Comparison of ENCODE assay signal across 31 mouse cellular contexts in the genomic region with DNA sequence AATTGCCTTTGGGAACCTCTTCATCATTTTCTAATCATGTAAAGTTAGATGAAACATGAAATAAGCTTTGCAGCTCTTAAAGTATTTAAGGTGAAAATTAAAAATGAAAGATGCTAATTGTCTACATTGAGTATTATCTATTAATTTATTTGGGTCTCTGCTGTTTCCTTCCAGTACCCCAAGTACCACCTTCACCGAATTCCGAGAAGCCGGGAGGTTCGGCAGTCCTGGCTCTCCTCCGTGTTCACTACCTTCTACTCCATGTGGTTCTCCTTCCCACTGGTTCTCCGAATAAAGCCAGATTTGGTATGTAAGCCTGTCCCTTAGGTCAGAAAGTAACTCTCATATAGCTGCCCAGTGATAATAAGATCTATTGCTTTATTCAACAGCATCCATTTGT. TPM values are rescaled to one million over a fixed set of nuclear protein-coding genes. Genes with fewer than 3 reads are reported as not detected.
"Had no signal": no experiment of that assay in that cellular context is flagged by ENCODE, and none has a peak within 500 bp of the region (broad histone marks: within the 10 kb centered on the region; RNA-seq: fewer than 3 reads in every experiment).

No protein-coding gene starts in this region.

- H3K9ac ChIP-seq: limb, embryonic 12.5 days; limb, embryonic 13.5 days; liver, embryonic 12.5 days; liver, embryonic 13.5 days; liver, embryonic 14.5 days; liver, embryonic 15.5 days; liver, postnatal 0 days; lung, embryonic 14.5 days; lung, embryonic 15.5 days; midbrain, embryonic 12.5 days; midbrain, embryonic 13.5 days; midbrain, embryonic 15.5 days; neural tube, embryonic 12.5 days; neural tube, embryonic 13.5 days had no signal

- H3K27ac ChIP-seq: limb, embryonic 12.5 days; limb, embryonic 13.5 days; liver, embryonic 12.5 days; liver, embryonic 13.5 days; liver, embryonic 14.5 days; liver, embryonic 15.5 days; lung, embryonic 15.5 days; macrophage; midbrain, embryonic 10.5 days; midbrain, embryonic 12.5 days; midbrain, embryonic 13.5 days; midbrain, embryonic 15.5 days; neural tube, embryonic 12.5 days; neural tube, embryonic 13.5 days had no signal

- H3K9me3 ChIP-seq: limb, embryonic 12.5 days; liver, embryonic 12.5 days; liver, embryonic 13.5 days; liver, embryonic 15.5 days; lung, embryonic 15.5 days; midbrain, embryonic 10.5 days; midbrain, embryonic 12.5 days; midbrain, embryonic 13.5 days; midbrain, embryonic 15.5 days; neural tube, embryonic 12.5 days; neural tube, embryonic 13.5 days had no signal

- H3K4me2 ChIP-seq: limb, embryonic 12.5 days; limb, embryonic 13.5 days; liver, embryonic 11.5 days; liver, embryonic 12.5 days; liver, embryonic 13.5 days; liver, embryonic 15.5 days; lung, embryonic 14.5 days; lung, embryonic 15.5 days; midbrain, embryonic 11.5 days; midbrain, embryonic 12.5 days; midbrain, embryonic 13.5 days; midbrain, embryonic 15.5 days; neural tube, embryonic 12.5 days; neural tube, embryonic 13.5 days had no signal

- H3K4me1 ChIP-seq: limb, embryonic 12.5 days; limb, embryonic 13.5 days; liver, embryonic 12.5 days; liver, embryonic 13.5 days; liver, embryonic 15.5 days; lung, embryonic 15.5 days; midbrain, embryonic 10.5 days; midbrain, embryonic 12.5 days; midbrain, embryonic 13.5 days; midbrain, embryonic 15.5 days; neural tube, embryonic 12.5 days; neural tube, embryonic 13.5 days had no signal

- H3K27me3 ChIP-seq: limb, embryonic 12.5 days; limb, embryonic 13.5 days; liver, embryonic 12.5 days; liver, embryonic 13.5 days; liver, embryonic 15.5 days; lung, embryonic 15.5 days; megakaryocyte, embryonic 14.5 days; midbrain, embryonic 12.5 days; midbrain, embryonic 13.5 days; midbrain, embryonic 15.5 days; neural tube, embryonic 12.5 days; neural tube, embryonic 13.5 days had no signal

- H3K36me3 ChIP-seq: midbrain, embryonic 12.5 days; midbrain, embryonic 15.5 days had no signal

- ATAC-seq: liver, embryonic 12.5 days; liver, postnatal 0 days; lung, postnatal 0 days; midbrain, embryonic 13.5 days; midbrain, embryonic 15.5 days; midbrain, embryonic 16.5 days had no signal

- DNase-seq: left cerebral cortex, postnatal 4 days; liver; liver, embryonic 13.5 days; liver, postnatal 0 days; lung, adult 18-20 months; lung, adult 2 months; lung, embryonic 14.5 days; lung, postnatal 10 days; lung, postnatal 14 days; lung, postnatal 36 days; lung, postnatal 4 days; midbrain, embryonic 14.5 days had no signal

- H3K4me3 ChIP-seq: limb, embryonic 12.5 days; limb, embryonic 13.5 days; liver, embryonic 12.5 days; liver, embryonic 13.5 days; liver, embryonic 15.5 days; lung, embryonic 15.5 days; megakaryocyte, embryonic 14.5 days; midbrain, embryonic 10.5 days; midbrain, embryonic 12.5 days; midbrain, embryonic 13.5 days; midbrain, embryonic 15.5 days; myocyte; neural tube, embryonic 12.5 days; neural tube, embryonic 13.5 days had no signal

RNA-seq across cellular contexts. Expression of gene Tmem56, which starts 37.0 kb away (rescaled TPM):
- polyA plus RNA-seq: macrophage had no signal
